Mouse (Mus musculus) T-helper 17 cell (primary cell): ENCODE measurements around the gene Mei1.

ENCODE experiments used
- in situ Hi-C, 2 experiments: fragments of 300-600 bp; cut with MboI, MseI; formaldehyde crosslinking; loops; 1 replicate in 1 of 2; 2 replicates in 1 of 2; pipeline ENCODE4 v1.15.1; 2025; ENCODE audit warnings: high pct_unique_total_duplicates in 2 of 2

Mei1 gene

DNA sequence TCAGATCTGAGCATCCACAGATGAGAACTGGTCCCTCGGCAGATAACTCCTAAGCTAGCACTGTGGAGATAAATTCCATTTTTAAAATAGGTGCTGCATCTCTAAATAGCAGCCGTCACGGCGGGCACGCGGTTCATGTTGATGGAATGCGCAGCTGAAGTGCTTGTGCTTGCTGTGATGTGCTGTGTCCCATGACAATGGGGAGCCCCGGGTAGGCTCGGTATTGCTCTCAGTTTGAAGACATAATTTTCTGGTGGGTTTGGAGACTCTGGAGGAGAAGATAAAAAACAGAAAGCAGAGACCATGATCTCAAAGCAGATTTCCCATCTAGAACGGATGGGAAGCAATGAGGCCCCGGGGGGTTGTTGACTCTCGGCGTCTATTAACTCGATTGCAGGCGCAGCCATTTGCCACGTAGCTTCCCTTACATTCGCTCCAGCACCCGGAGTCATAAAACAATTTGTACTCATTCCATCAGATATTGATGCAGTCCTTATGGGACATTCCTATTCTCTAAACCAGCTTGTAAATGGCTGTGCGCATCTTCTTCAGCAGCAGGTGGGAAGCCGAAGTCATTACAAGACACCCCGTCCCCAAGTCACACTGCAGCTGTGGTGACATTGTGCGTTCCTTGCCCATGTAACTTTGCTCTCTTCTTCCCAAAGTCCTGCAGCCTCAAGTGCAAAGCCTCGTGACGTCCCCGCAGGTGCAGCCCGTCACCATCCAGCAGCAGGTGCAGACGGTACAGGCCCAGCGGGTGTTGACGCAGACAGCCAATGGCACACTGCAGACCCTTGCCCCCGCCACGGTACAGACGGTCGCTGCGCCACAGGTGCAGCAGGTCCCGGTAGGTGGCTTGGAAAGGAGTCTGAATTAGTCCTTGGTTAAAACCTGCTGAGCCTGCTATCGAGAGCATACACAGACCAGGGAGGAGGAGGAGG is 100.9 kb downstream of the Mei1 start:
- in situ Hi-C loops = no loop called here

DNA sequence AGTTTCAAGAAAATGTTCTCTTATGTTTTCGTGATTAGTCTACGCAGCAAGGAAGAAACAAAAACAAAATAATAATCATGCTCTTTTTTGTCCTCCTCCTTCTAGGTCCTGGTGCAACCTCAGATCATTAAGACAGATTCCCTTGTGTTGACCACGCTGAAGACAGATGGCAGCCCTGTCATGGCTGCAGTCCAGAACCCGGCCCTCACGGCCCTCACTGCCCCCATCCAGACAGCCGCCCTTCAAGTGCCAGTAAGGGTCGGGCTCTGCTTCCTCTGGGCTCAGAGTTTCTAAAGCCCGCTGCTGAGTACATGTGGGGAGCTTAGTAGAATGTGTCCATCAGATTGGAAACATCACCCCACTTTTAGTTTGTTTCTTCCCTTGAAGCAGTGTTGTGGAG is 102.9 kb downstream of the Mei1 start:
- in situ Hi-C loops = no loop called here

DNA sequence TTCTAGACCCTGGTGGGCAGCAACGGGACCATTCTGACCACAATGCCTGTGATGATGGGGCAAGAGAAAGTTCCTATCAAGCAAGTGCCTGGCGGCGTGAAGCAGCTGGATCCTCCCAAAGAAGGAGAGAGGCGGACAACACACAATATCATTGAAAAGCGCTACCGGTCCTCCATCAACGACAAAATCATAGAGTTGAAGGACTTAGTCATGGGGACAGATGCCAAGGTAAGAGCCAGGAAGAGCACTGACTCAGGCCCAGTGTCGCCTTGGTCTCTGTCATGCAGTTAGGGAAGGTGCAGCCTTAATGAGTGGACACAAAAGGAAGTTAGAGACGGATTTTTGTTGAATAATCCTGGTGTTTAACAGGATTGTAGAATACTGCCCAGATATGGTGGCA is 105.3 kb downstream of the Mei1 start:
- in situ Hi-C loops = no loop called here
